8 mouse cellular contexts compared by ENCODE assay signal in genomic region chr6:134425216-134425717, GRCm38 (mm10). TPM values are rescaled to one million over a fixed set of nuclear protein-coding genes. Genes with fewer than 3 reads are reported as not detected.
DNase-seq lines count a peak whose midpoint lies in the region; ATAC-seq lines count a peak whose summit lies in the region.

No protein-coding gene starts in this region.

- peak overlapping the region; percentile 27 for H3K4me2 ChIP-seq in embryonic facial prominence, embryonic 12.5 days (replicated peaks)
- no peak overlapping the region for H3K4me2 ChIP-seq in limb, embryonic 12.5 days
- no peak overlapping the region for H3K4me2 ChIP-seq in midbrain, embryonic 13.5 days (replicated peaks)

- no peak overlapping the region for H3K27ac ChIP-seq in embryonic facial prominence, embryonic 12.5 days
- H3K27ac ChIP-seq in heart, embryonic 10.5 days: no peak overlapping the region
- H3K27ac ChIP-seq in limb, embryonic 12.5 days: no peak overlapping the region
- no peak overlapping the region for H3K27ac ChIP-seq in midbrain, embryonic 13.5 days

- H3K36me3 ChIP-seq in embryonic facial prominence, embryonic 12.5 days: no peaks in the 10 kb centered on the region
- no peaks in the 10 kb centered on the region for H3K36me3 ChIP-seq in heart, embryonic 10.5 days
- no peaks in the 10 kb centered on the region for H3K36me3 ChIP-seq in limb, embryonic 12.5 days
- H3K36me3 ChIP-seq in midbrain, embryonic 13.5 days: no peaks in the 10 kb centered on the region
- no peaks in the 10 kb centered on the region for H3K36me3 ChIP-seq in splenic B cell, adult 2 months (ENCODE audit: control insufficient read depth, insufficient read depth, low read length, poor library complexity, severe bottlenecking)

- peak; percentile 57; the same call in 1 of the 2 replicates for ATAC-seq in embryonic facial prominence, embryonic 12.5 days (ENCODE audit: insufficient number of reproducible peaks, insufficient read depth, low FRiP score, low TSS enrichment)
- peak; percentile 27; the same call in 1 of the 2 replicates for ATAC-seq in limb, embryonic 12.5 days (ENCODE audit: insufficient number of reproducible peaks, insufficient read depth, low FRiP score, low TSS enrichment, low read depth)
- peak; percentile 89 for ATAC-seq in midbrain, embryonic 13.5 days

- WGBS in embryonic facial prominence, embryonic 12.5 days: 30% methylated on average over 11 of the region's 11 CpGs
- WGBS in heart, embryonic 10.5 days: 37% methylated on average over 11 of the region's 11 CpGs
- WGBS in limb, embryonic 12.5 days: 35% methylated on average over 11 of the region's 11 CpGs
- WGBS in midbrain, embryonic 13.5 days: 48% methylated on average over 11 of the region's 11 CpGs

- H3K4me3 ChIP-seq in embryonic facial prominence, embryonic 12.5 days: no peak overlapping the region
- 0 out of 2 replicates have a peak overlapping the region, but pooled peaks have one; percentile 12 for H3K4me3 ChIP-seq in heart, embryonic 10.5 days
- no peak overlapping the region for H3K4me3 ChIP-seq in limb, embryonic 12.5 days (replicated peaks)
- H3K4me3 ChIP-seq in midbrain, embryonic 13.5 days (replicated peaks): no peak overlapping the region

- H3K4me1 ChIP-seq in embryonic facial prominence, embryonic 12.5 days: peaks cover 15% of the 10 kb centered on the region
- peaks cover 14% of the 10 kb centered on the region for H3K4me1 ChIP-seq in heart, embryonic 10.5 days
- H3K4me1 ChIP-seq in limb, embryonic 12.5 days (replicated peaks): peaks cover 19% of the 10 kb centered on the region
- no peaks in the 10 kb centered on the region for H3K4me1 ChIP-seq in midbrain, embryonic 13.5 days (replicated peaks)

- H3K9me3 ChIP-seq in embryonic facial prominence, embryonic 12.5 days: no peaks in the 10 kb centered on the region
- H3K9me3 ChIP-seq in heart, embryonic 10.5 days: no peaks in the 10 kb centered on the region
- no peaks in the 10 kb centered on the region for H3K9me3 ChIP-seq in limb, embryonic 12.5 days
- no peaks in the 10 kb centered on the region for H3K9me3 ChIP-seq in midbrain, embryonic 13.5 days

- no peak overlapping the region for H3K9ac ChIP-seq in embryonic facial prominence, embryonic 12.5 days
- H3K9ac ChIP-seq in limb, embryonic 12.5 days (replicated peaks): no peak overlapping the region
- H3K9ac ChIP-seq in midbrain, embryonic 13.5 days (replicated peaks): no peak overlapping the region

- 0 out of 2 replicates have a peak, but pooled peaks cover 4% of the 10 kb centered on the region for H3K27me3 ChIP-seq in embryonic facial prominence, embryonic 12.5 days
- H3K27me3 ChIP-seq in heart, embryonic 10.5 days (ENCODE audit: insufficient read depth, poor library complexity, severe bottlenecking): no peaks in the 10 kb centered on the region; the same call in 1 of the 2 replicates
- H3K27me3 ChIP-seq in limb, embryonic 12.5 days: no peaks in the 10 kb centered on the region
- H3K27me3 ChIP-seq in midbrain, embryonic 13.5 days: no peaks in the 10 kb centered on the region
- H3K27me3 ChIP-seq in splenic B cell, adult 2 months (ENCODE audit: control insufficient read depth, insufficient read depth, low read length, poor library complexity, severe bottlenecking): no peaks in the 10 kb centered on the region

- peak; percentile 79 for DNase-seq in 416B (ENCODE audit: low read depth)
- DNase-seq in adrenal gland, postnatal 25 days: peak; percentile 35
- DNase-seq in heart, embryonic 10.5 days (ENCODE audit: low spot score): peak; percentile 79
- peak; percentile 63 to 75 for DNase-seq in kidney, adult 8-10 months
- peak; percentile 33 for DNase-seq in splenic B cell, adult 2 months (ENCODE audit: low read depth, low spot score)

RNA-seq across cellular contexts. Expression of gene Bcl2l14, which starts 29.1 kb away (rescaled TPM):
- 0.24 TPM in 1 of 2 replicates, not detected in the other for total RNA-seq in adrenal gland, postnatal 25 days (2021)
- polyA plus RNA-seq in embryonic facial prominence, embryonic 12.5 days (2016; fragmentation: Nextera tagmentation; extraction: Ambion mirVana): 0.88 and 0.98 TPM in 2 replicates
- 0.09 and 0.33 TPM in 2 replicates for polyA plus RNA-seq in heart, embryonic 10.5 days (2016; fragmentation: Nextera tagmentation; extraction: Ambion mirVana)
- 0.69 and 0.72 TPM in 2 replicates for polyA plus RNA-seq in limb, embryonic 12.5 days (2016; fragmentation: Nextera tagmentation; extraction: Ambion mirVana)
- polyA plus RNA-seq in midbrain, embryonic 13.5 days (2015; fragmentation: Nextera tagmentation; extraction: Ambion mirVana): not detected in 2 replicates

Comparison
In these comparisons a context has a peak if more than half of its experiments do, and no peak if none do; other contexts are left out.
1. ATAC-seq: peak in every context shown above with its lines; median percentile 89 in midbrain, embryonic 13.5 days; 57 in embryonic facial prominence, embryonic 12.5 days; 27 in limb, embryonic 12.5 days.